Mouse (Mus musculus) intestine, embryonic 16.5 days (tissue): ENCODE measurements around the gene 1110032A03Rik. TPM values are rescaled to one million over a fixed set of nuclear protein-coding genes. Genes with fewer than 3 reads are reported as not detected.

ENCODE experiments used
- ATAC-seq: fragments of 200-750 bp; cut with Nextera tagmentation; 2 replicates; pipeline ENCODE4 v1.8.0; 2017; ENCODE audit warnings: moderate TSS enrichment, moderate library complexity
- H3K27ac ChIP-seq: fragments of 300-500 bp; sonication (generic); 2 replicates; pipeline ENCODE4 v1.5.1; 2014; ENCODE audit warnings: mild to moderate bottlenecking, low read length
- H3K27me3 ChIP-seq: fragments of 300-500 bp; sonication (generic); replicated peaks from 2 replicates; pipeline ENCODE4 v1.6.1; 2014; ENCODE audit warnings: low read length, control low read depth, mixed read lengths; ENCODE audit not compliant: control insufficient read depth, insufficient read depth
- H3K36me3 ChIP-seq: fragments of 300-500 bp; sonication (generic); 2 replicates; pipeline ENCODE4 v1.6.1; 2014; ENCODE audit warnings: low read length, control low read depth; ENCODE audit not compliant: control insufficient read depth, insufficient read depth
- H3K4me1 ChIP-seq: fragments of 300-500 bp; sonication (generic); 2 replicates; pipeline ENCODE4 v1.6.1; 2014; ENCODE audit warnings: low read length, control low read depth, mixed read lengths; ENCODE audit not compliant: control insufficient read depth, insufficient read depth
- H3K4me2 ChIP-seq: fragments of 300-500 bp; sonication (generic); 2 replicates; pipeline ENCODE4 v1.6.1; 2014; ENCODE audit warnings: low read depth, low read length, control low read depth
- H3K4me3 ChIP-seq: fragments of 300-500 bp; sonication (generic); 2 replicates; pipeline ENCODE4 v1.5.1; 2014; ENCODE audit warnings: mild to moderate bottlenecking, low read length
- H3K9ac ChIP-seq: fragments of 300-500 bp; sonication (generic); 2 replicates; pipeline ENCODE4 v1.6.1; 2014; ENCODE audit warnings: low read depth, low read length
- H3K9me3 ChIP-seq: fragments of 300-500 bp; sonication (generic); 2 replicates; pipeline ENCODE4 v1.6.1; 2016; ENCODE audit warnings: low read length, control low read depth; ENCODE audit not compliant: control insufficient read depth
- WGBS: fragments of 180-500 bp; shearing (Covaris S2); extraction: QIAGEN DNeasy Blood & Tissue Kit; methylation state at CpG from one replicate; pipeline ENCODE4 v1.1.7; 2014; 5-methylcytosine and 5-hydroxymethylcytosine counted together
- polyA plus RNA-seq: library from polyadenylated mRNA; unstranded; fragments of >200 nt; fragmentation: Nextera tagmentation; extraction: Ambion mirVana; gene quantifications from 2 replicates; pipeline ENCODE4 v1.2.1, GENCODE M21; 2015

The 1110032A03Rik gene
- polyA plus RNA-seq, result 28.9 and 33.0 TPM in 2 replicates

DNA sequence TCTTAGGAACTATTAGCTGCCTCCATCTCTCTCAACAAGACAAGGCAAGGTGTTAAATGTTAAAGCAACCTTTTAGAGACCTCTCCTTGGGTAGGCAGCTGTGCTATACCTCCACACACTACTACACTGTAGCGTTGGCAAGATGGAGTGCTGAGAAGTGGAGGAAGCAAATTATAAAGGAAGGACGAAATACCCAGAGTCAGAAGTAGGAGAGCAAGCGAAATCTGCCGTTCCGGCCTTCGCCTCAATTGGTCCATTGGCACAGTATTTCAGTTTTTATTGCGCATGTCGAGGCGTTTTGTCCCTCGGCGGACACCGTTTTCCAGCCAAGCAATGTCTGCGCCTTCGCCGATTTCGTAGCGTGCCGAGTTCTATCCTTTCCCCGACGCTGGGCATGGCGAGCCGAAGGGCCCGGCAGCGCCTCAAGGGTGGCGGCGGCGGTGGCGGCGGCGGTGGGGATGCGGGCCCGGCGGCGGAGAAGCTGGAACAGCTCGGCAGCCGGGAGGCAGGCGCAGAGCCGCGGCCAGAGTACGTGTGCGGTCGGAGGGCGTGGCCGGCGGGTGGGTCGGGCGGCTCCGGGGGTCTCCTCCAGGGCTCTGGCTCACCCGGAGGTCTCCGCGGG lies at the start of gene 1110032A03Rik, which contains the start of gene Alg9:
Gene 1110032A03Rik (minus strand): TSS at position 530 of the 622 bp plus-strand sequence.
Gene Alg9 (plus strand): TSS at position 29 of the 622 bp plus-strand sequence.
- peak within 1 kb of the TSS; percentile 86 for H3K4me2 ChIP-seq
- H3K36me3 ChIP-seq, result no peaks in the 10 kb centered on the region
- H3K4me1 ChIP-seq, result peaks cover 8% of the 10 kb centered on the region
- H3K27ac ChIP-seq, result peak within 1 kb of the TSS; percentile 92
- no peaks in the 10 kb centered on the region for H3K27me3 ChIP-seq
- peak; percentile 76 for ATAC-seq
- H3K4me3 ChIP-seq, result peak within 1 kb of the TSS; percentile 98
- under 1% methylated on average over 50 of the region's 51 CpGs for WGBS
- no peaks in the 10 kb centered on the region for H3K9me3 ChIP-seq
- peak within 1 kb of the TSS; percentile 91 for H3K9ac ChIP-seq

DNA sequence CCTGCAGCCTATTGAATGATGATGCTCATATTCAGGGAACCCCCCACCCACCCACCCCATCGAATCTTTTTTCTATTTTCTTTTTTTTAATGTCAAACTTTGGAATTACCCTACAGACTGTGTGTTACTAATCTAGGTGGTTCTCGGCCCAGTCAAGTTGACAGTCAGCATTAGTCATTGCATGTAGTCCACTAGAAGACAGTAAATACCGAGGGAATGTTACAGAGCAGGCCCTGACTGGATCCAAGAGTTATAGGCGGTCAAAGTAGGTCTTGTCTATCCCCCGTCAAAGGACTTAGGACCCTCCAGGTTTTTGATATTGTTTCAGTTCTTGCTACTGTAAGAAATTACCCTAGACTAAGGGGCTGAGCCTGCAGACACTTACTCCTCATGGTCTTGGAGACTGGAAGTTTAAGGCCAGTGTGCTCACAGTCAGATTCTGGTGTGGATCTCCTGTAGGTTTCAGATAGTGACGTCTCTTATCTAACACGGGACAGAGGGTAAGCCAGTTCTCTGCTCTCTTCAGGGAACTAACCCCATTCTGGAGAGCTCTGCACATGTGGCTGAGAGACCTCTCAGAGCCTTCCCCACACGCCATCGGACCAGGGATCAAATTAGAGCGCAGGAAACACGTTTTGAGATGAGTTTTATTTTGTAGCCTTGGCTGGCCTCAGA lies 48.6 kb upstream of the 1110032A03Rik start:
- peaks cover 6% of the 10 kb centered on the region for H3K36me3 ChIP-seq
- peak; percentile 69 for ATAC-seq
- 89% methylated on average over 11 of the region's 11 CpGs for WGBS

GRCm38 (mm10) chr9:50822216-50822615 lies 46.9 kb upstream of the 1110032A03Rik start:
- Histone ChIP-seq H3K4me1 (no peaks in the 10 kb centered on the region), H3K4me2 (no peak overlapping the region), H3K9me3 (no peaks in the 10 kb centered on the region), H3K9ac (no peak overlapping the region), H3K4me3 (no peak overlapping the region), H3K27me3 (no peaks in the 10 kb centered on the region), H3K36me3 (peaks cover 3% of the 10 kb centered on the region; the same call in 1 of the 2 replicates), H3K27ac (no peak overlapping the region)
- ATAC-seq, result no peak
- 93% methylated on average over 5 of the region's 5 CpGs for WGBS

More for the DNA sequence above, 48.6 kb upstream of the 1110032A03Rik start:
- Histone ChIP-seq H3K4me1 (no peaks in the 10 kb centered on the region), H3K9ac (no peak overlapping the region), H3K27ac (no peak overlapping the region), H3K9me3 (no peaks in the 10 kb centered on the region), H3K4me3 (no peak overlapping the region), H3K4me2 (no peak overlapping the region), H3K27me3 (no peaks in the 10 kb centered on the region)

- WGBS, result 87% methylated on average over 6 of the region's 6 CpGs
- no peak for ATAC-seq
- H3K4me1 ChIP-seq, result no peaks in the 10 kb centered on the region
- H3K36me3 ChIP-seq, result peaks cover 3% of the 10 kb centered on the region; the same call in 1 of the 2 replicates
- no peak overlapping the region for H3K9ac ChIP-seq
- no peak overlapping the region for H3K27ac ChIP-seq
- H3K9me3 ChIP-seq, result no peaks in the 10 kb centered on the region
- H3K27me3 ChIP-seq, result no peaks in the 10 kb centered on the region
- no peak overlapping the region for H3K4me3 ChIP-seq
- H3K4me2 ChIP-seq, result no peak overlapping the region
Observed at GRCm38 (mm10) chr9:50821651-50822050, 46.3 kb upstream of the 1110032A03Rik start.

- no peaks in the 10 kb centered on the region for H3K27me3 ChIP-seq
- no peaks in the 10 kb centered on the region for H3K9me3 ChIP-seq
- H3K27ac ChIP-seq, result no peak overlapping the region
- WGBS, result 81% methylated on average over 6 of the region's 6 CpGs
- no peak overlapping the region for H3K4me3 ChIP-seq
- ATAC-seq, result no peak
- no peaks in the 10 kb centered on the region; the same call in 1 of the 2 replicates for H3K36me3 ChIP-seq
- H3K4me1 ChIP-seq, result no peaks in the 10 kb centered on the region
- H3K9ac ChIP-seq, result no peak overlapping the region
- H3K4me2 ChIP-seq, result no peak overlapping the region
Observed at GRCm38 (mm10) chr9:50819716-50820115, 44.4 kb upstream of the 1110032A03Rik start.

DNA sequence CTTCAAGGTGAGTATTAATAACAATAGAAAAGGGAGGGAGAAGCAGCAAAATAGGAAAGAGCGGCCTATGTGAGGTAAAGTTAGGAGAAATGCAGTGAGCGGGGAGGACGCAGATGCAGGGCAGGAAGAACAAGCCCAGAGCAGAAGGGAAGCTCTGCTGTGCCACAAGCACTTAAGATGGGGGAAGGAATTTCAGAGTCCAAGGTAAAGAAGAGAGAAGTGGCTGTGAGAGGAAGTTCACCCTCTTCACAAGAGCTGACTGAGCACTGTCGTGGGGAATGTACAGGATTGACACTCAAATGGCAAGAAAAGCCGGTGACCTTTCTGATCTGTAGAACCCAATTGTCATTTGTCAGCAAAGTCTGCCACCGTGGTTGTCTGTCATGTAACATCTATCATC lies 42.7 kb upstream of the 1110032A03Rik start:
- WGBS, result 84% methylated on average over 6 of the region's 6 CpGs
- H3K9me3 ChIP-seq, result no peaks in the 10 kb centered on the region
- ATAC-seq, result no peak
- no peaks in the 10 kb centered on the region for H3K4me1 ChIP-seq
- H3K27ac ChIP-seq, result no peak overlapping the region
- no peak overlapping the region for H3K4me3 ChIP-seq
- H3K4me2 ChIP-seq, result no peak overlapping the region
- no peaks in the 10 kb centered on the region for H3K27me3 ChIP-seq
- no peak overlapping the region for H3K9ac ChIP-seq
- peaks cover 2% of the 10 kb centered on the region; the same call in 1 of the 2 replicates for H3K36me3 ChIP-seq

DNA sequence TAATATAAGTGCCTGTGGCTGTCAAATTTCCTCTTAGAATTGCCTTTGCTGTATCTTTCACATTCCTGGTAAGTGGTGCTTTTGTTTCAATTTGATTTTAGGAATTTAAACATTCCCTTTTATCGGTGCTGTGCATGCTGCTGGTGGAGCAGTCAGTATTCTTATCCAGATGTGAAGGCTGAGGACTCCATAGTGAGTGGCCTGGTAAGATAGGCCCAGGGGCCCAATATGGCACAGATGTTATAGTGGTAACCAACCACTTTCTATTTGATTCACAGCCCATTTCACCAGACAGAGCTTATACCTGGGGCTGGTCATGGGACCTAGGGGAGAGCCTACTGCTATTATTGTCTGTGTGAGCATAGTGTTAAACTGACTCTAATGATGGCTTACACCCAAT lies 41.2 kb upstream of the 1110032A03Rik start:
- no peak overlapping the region for H3K27ac ChIP-seq
- H3K9me3 ChIP-seq, result no peaks in the 10 kb centered on the region
- no peak overlapping the region for H3K9ac ChIP-seq
- H3K4me1 ChIP-seq, result no peaks in the 10 kb centered on the region
- no peaks in the 10 kb centered on the region for H3K27me3 ChIP-seq
- peaks cover 2% of the 10 kb centered on the region; the same call in 1 of the 2 replicates for H3K36me3 ChIP-seq
- WGBS, result 100% methylated on average over 1 of the region's 1 CpGs
- H3K4me3 ChIP-seq, result no peak overlapping the region
- H3K4me2 ChIP-seq, result no peak overlapping the region
- no peak for ATAC-seq

DNA sequence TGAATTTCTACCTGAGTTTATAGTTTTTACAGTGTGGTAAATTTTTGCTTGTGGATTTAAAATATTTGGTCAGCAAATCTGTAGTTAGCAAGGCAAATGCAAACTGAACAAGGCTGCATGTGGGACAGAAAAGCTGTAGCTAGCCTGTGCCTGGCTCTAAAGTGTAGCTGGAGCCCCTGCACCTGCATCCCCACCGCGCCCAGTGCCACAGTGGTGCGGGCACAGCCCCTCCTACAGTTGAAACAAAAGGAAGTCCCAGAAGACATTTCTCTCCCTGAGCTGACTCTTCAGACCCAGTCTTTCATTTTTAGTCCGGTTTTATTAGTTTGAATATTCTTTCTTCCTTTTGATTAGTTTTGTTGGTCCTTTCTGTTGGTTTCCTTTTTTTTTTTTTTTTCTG lies 40.3 kb upstream of the 1110032A03Rik start:
- Histone ChIP-seq H3K9ac (no peak overlapping the region), H3K36me3 (peaks cover 2% of the 10 kb centered on the region; the same call in 1 of the 2 replicates), H3K4me3 (no peak overlapping the region), H3K27me3 (no peaks in the 10 kb centered on the region), H3K4me2 (no peak overlapping the region), H3K9me3 (no peaks in the 10 kb centered on the region), H3K4me1 (no peaks in the 10 kb centered on the region), H3K27ac (no peak overlapping the region)
- ATAC-seq, result no peak
- WGBS, result 93% methylated on average over 4 of the region's 4 CpGs

GRCm38 (mm10) chr9:50813796-50814195 lies 38.5 kb upstream of the 1110032A03Rik start:
- Histone ChIP-seq H3K4me1 (no peaks in the 10 kb centered on the region), H3K36me3 (peaks cover 2% of the 10 kb centered on the region; the same call in 1 of the 2 replicates), H3K9me3 (no peaks in the 10 kb centered on the region), H3K4me2 (no peak overlapping the region), H3K4me3 (no peak overlapping the region), H3K27ac (no peak overlapping the region), H3K9ac (no peak overlapping the region), H3K27me3 (no peaks in the 10 kb centered on the region)
- 95% methylated on average over 5 of the region's 5 CpGs for WGBS
- ATAC-seq, result no peak
